In genomic region chr13:31620499-31620847, GRCm38 (mm10) we compare ENCODE assay signal across 11 mouse cellular contexts. TPM values are rescaled to one million over a fixed set of nuclear protein-coding genes. Genes with fewer than 3 reads are reported as not detected.
DNase-seq lines count a peak whose midpoint lies in the region; ATAC-seq and TF ChIP-seq lines count a peak whose summit lies in the region.
"Had no signal": no experiment of that assay in that cellular context is flagged by ENCODE, and none has a peak within 500 bp of the region (broad histone marks: within the 10 kb centered on the region; RNA-seq: fewer than 3 reads in every experiment).

No protein-coding gene starts in this region.

- no peak overlapping the region for H3K9ac ChIP-seq in heart, embryonic 14.5 days (ENCODE audit: low read length)
- no peak overlapping the region for H3K9ac ChIP-seq in embryonic facial prominence, embryonic 12.5 days
- H3K9ac ChIP-seq in limb, embryonic 13.5 days = no peak overlapping the region

- TF ChIP-seq CTCF in E14TG2a.4 (conservative IDR thresholded peaks at IDR 0.05; ENCODE audit: low read length) = no peak

- no peaks in the 10 kb centered on the region for H3K9me3 ChIP-seq in heart, embryonic 14.5 days (ENCODE audit: control insufficient read depth, low read length)
- H3K9me3 ChIP-seq in E14TG2a.4 (ENCODE audit: low read length) = no peaks in the 10 kb centered on the region
- no peaks in the 10 kb centered on the region for H3K9me3 ChIP-seq in embryonic facial prominence, embryonic 12.5 days
- H3K9me3 ChIP-seq in limb, embryonic 13.5 days = no peaks in the 10 kb centered on the region

- WGBS in heart, embryonic 14.5 days = 0% methylated on average over 10 of the region's 10 CpGs
- WGBS in embryonic facial prominence, embryonic 12.5 days = 0% methylated on average over 10 of the region's 10 CpGs
- 1% methylated on average over 10 of the region's 10 CpGs for WGBS in limb, embryonic 13.5 days

- no peaks in the 10 kb centered on the region for H3K36me3 ChIP-seq in heart, embryonic 14.5 days (ENCODE audit: control insufficient read depth, insufficient read depth, low read length)
- H3K36me3 ChIP-seq in E14TG2a.4 (ENCODE audit: insufficient read depth, low read length) = no peaks in the 10 kb centered on the region
- no peaks in the 10 kb centered on the region for H3K36me3 ChIP-seq in embryonic facial prominence, embryonic 12.5 days
- H3K36me3 ChIP-seq in limb, embryonic 13.5 days = no peaks in the 10 kb centered on the region

- peaks cover 0 to 14% of the 10 kb centered on the region in 2 experiments; a peak in 3 of 4 replicates for H3K4me1 ChIP-seq in heart, embryonic 14.5 days (ENCODE audit: control insufficient read depth in 2 of 2, insufficient read depth in 2 of 2, low read length in 2 of 2)
- peaks cover 55% of the 10 kb centered on the region for H3K4me1 ChIP-seq in E14TG2a.4 (replicated peaks; ENCODE audit: low read depth, low read length)
- H3K4me1 ChIP-seq in embryonic facial prominence, embryonic 12.5 days = peaks cover 18% of the 10 kb centered on the region; the same call in 1 of the 2 replicates
- H3K4me1 ChIP-seq in limb, embryonic 13.5 days = peaks cover 32% of the 10 kb centered on the region

- peak overlapping the region; percentile 32 for H3K4me2 ChIP-seq in heart, embryonic 14.5 days (ENCODE audit: low read length)
- peak overlapping the region; percentile 54 for H3K4me2 ChIP-seq in embryonic facial prominence, embryonic 12.5 days (replicated peaks)
- H3K4me2 ChIP-seq in limb, embryonic 13.5 days (replicated peaks) = peak overlapping the region; percentile 47

- H3K27me3 ChIP-seq in heart, embryonic 14.5 days (ENCODE audit: control insufficient read depth, insufficient read depth, low read length) = peaks cover 100% of the 10 kb centered on the region
- H3K27me3 ChIP-seq in E14TG2a.4 (ENCODE audit: insufficient read depth, low read length) = peaks cover 94% of the 10 kb centered on the region
- H3K27me3 ChIP-seq in embryonic facial prominence, embryonic 12.5 days = peaks cover 89% of the 10 kb centered on the region
- H3K27me3 ChIP-seq in limb, embryonic 13.5 days = peaks cover 98% of the 10 kb centered on the region

- no peak for DNase-seq in heart, adult 18-20 months
- no peak for DNase-seq in cerebellum, postnatal 36 days
- no peak for DNase-seq in ovary, postnatal 10 days (ENCODE audit: low spot score)
- DNase-seq: right cerebral cortex, adult 18-20 months; thymus, adult 2 months had no signal

- no peak overlapping the region for H3K27ac ChIP-seq in heart, embryonic 14.5 days (replicated peaks in 1 of 2; ENCODE audit: control insufficient read depth in 1 of 2, insufficient read depth in 1 of 2, low read depth in 2 of 2, low read length in 2 of 2)
- no peak overlapping the region for H3K27ac ChIP-seq in embryonic facial prominence, embryonic 12.5 days
- H3K27ac ChIP-seq in limb, embryonic 13.5 days = no peak overlapping the region

- 0 out of 2 replicates have a peak, but pooled peaks have one; percentile 5 for ATAC-seq in heart, embryonic 14.5 days (ENCODE audit: insufficient number of reproducible peaks, insufficient read depth, low FRiP score, low read depth)
- ATAC-seq in embryonic facial prominence, embryonic 12.5 days (ENCODE audit: insufficient number of reproducible peaks, insufficient read depth, low FRiP score, low TSS enrichment) = no peak
- ATAC-seq in limb, embryonic 13.5 days (ENCODE audit: low FRiP score, low read depth) = no peak
- no peak for ATAC-seq in erythroid progenitor cell, adult 5-6 weeks (replicated peaks; ENCODE audit: low FRiP score, poor library complexity, severe bottlenecking)

- H3K4me3 ChIP-seq in heart, embryonic 14.5 days (ENCODE audit: control insufficient read depth in 1 of 2, insufficient read depth in 1 of 2, low read depth in 1 of 2, low read length in 2 of 2) = peak overlapping the region in 1 of 2 experiments; percentile 15; a peak in 2 of 4 replicates
- peak overlapping the region; percentile 68 for H3K4me3 ChIP-seq in E14TG2a.4 (replicated peaks; ENCODE audit: low read length)
- H3K4me3 ChIP-seq in embryonic facial prominence, embryonic 12.5 days = peak overlapping the region; percentile 18
- peak overlapping the region; percentile 25 for H3K4me3 ChIP-seq in limb, embryonic 13.5 days
- H3K4me3 ChIP-seq: megakaryocyte, embryonic 14.5 days had no signal

RNA-seq across cellular contexts. Expression of gene Foxf2, which starts 5.1 kb away (rescaled TPM):
- polyA plus RNA-seq in heart, embryonic 14.5 days (2014; fragmentation: Nextera tagmentation; extraction: Ambion mirVana) = 0.11 TPM in 1 of 2 replicates, not detected in the other
- not detected for total RNA-seq in heart, adult 18-20 months (2021)
- polyA plus RNA-seq in embryonic facial prominence, embryonic 12.5 days (2016; fragmentation: Nextera tagmentation; extraction: Ambion mirVana) = 21.4 and 25.8 TPM in 2 replicates
- 2.7 and 3.0 TPM in 2 replicates for polyA plus RNA-seq in limb, embryonic 13.5 days (2015; fragmentation: Nextera tagmentation; extraction: Ambion mirVana)
- not detected in 2 replicates for total RNA-seq in erythroid progenitor cell, adult 5-6 weeks (2015; ENCODE audit: low replicate concordance)
- not detected in 2 replicates for total RNA-seq in erythroid progenitor cell, adult 5-6 weeks (2017; ENCODE audit: low replicate concordance)
